ENCODE assay signal across 7 mouse cellular contexts in genomic region chr5:44101231-44102110, GRCm38 (mm10). TPM values are rescaled to one million over a fixed set of nuclear protein-coding genes. Genes with fewer than 3 reads are reported as not detected.
A peak's percentile ranks its signal among the peaks of the same experiment; 100 is the strongest.
DNase-seq lines count a peak whose midpoint lies in the region; ATAC-seq lines count a peak whose summit lies in the region.

Gene Prom1 (minus strand): TSS chr5:44102032.

- H3K9ac ChIP-seq in heart, embryonic 12.5 days, result peak within 1 kb of the TSS; percentile 81
- peak within 1 kb of the TSS; percentile 66 for H3K9ac ChIP-seq in kidney, embryonic 15.5 days
- 0 out of 2 replicates have a peak within 1 kb of the TSS, but pooled peaks have one; percentile 30 for H3K9ac ChIP-seq in liver, embryonic 15.5 days
- H3K9ac ChIP-seq in neural tube, embryonic 14.5 days (replicated peaks; ENCODE audit: low read depth, low read length), result peak within 1 kb of the TSS; percentile 86

- H3K27ac ChIP-seq in heart, embryonic 12.5 days (ENCODE audit: poor library complexity, severe bottlenecking), result peak within 1 kb of the TSS; percentile 49; the same call in 1 of the 2 replicates
- H3K27ac ChIP-seq in kidney, embryonic 15.5 days, result peak within 1 kb of the TSS; percentile 90
- H3K27ac ChIP-seq in liver, embryonic 15.5 days (replicated peaks), result no peak within 1 kb of the TSS
- H3K27ac ChIP-seq in neural tube, embryonic 14.5 days (ENCODE audit: low read depth, low read length), result peak within 1 kb of the TSS; percentile 64

- H3K27me3 ChIP-seq in heart, embryonic 12.5 days (replicated peaks), result peaks cover 12% of the 10 kb centered on the region
- no peaks in the 10 kb centered on the region for H3K27me3 ChIP-seq in kidney, embryonic 15.5 days
- H3K27me3 ChIP-seq in liver, embryonic 15.5 days, result peaks cover 51% of the 10 kb centered on the region
- H3K27me3 ChIP-seq in neural tube, embryonic 14.5 days (ENCODE audit: control insufficient read depth, insufficient read depth, low read length), result no peaks in the 10 kb centered on the region

- H3K4me2 ChIP-seq in heart, embryonic 12.5 days, result peak within 1 kb of the TSS; percentile 95
- peak within 1 kb of the TSS; percentile 83 for H3K4me2 ChIP-seq in kidney, embryonic 15.5 days
- H3K4me2 ChIP-seq in liver, embryonic 15.5 days, result peak within 1 kb of the TSS; percentile 64
- H3K4me2 ChIP-seq in neural tube, embryonic 14.5 days (ENCODE audit: low read depth, low read length), result peak within 1 kb of the TSS; percentile 95

- peak within 1 kb of the TSS; percentile 58 for H3K4me3 ChIP-seq in heart, embryonic 12.5 days
- peak within 1 kb of the TSS; percentile 62 for H3K4me3 ChIP-seq in kidney, embryonic 15.5 days (replicated peaks)
- H3K4me3 ChIP-seq in liver, embryonic 15.5 days (replicated peaks), result peak within 1 kb of the TSS; percentile 56
- H3K4me3 ChIP-seq in neural tube, embryonic 14.5 days (ENCODE audit: low read depth, low read length), result peak within 1 kb of the TSS; percentile 74

- WGBS in heart, embryonic 12.5 days, result 1% methylated on average over 44 of the region's 44 CpGs
- WGBS in kidney, embryonic 15.5 days, result under 1% methylated on average over 44 of the region's 44 CpGs
- WGBS in liver, embryonic 15.5 days (ENCODE audit: insufficient replicate concordance), result 3% methylated on average over 44 of the region's 44 CpGs
- WGBS in neural tube, embryonic 14.5 days, result under 1% methylated on average over 44 of the region's 44 CpGs

- peak; percentile 20 for DNase-seq in urinary bladder, adult 2 months (ENCODE audit: low spot score)
- no peak for DNase-seq in urinary bladder, postnatal 10 days (ENCODE audit: low spot score)
- peak; percentile 84 for DNase-seq in embryo, embryonic 11 days

- H3K36me3 ChIP-seq in heart, embryonic 12.5 days, result no peaks in the 10 kb centered on the region
- H3K36me3 ChIP-seq in kidney, embryonic 15.5 days, result no peaks in the 10 kb centered on the region
- H3K36me3 ChIP-seq in liver, embryonic 15.5 days (replicated peaks), result no peaks in the 10 kb centered on the region
- no peaks in the 10 kb centered on the region for H3K36me3 ChIP-seq in neural tube, embryonic 14.5 days (ENCODE audit: control insufficient read depth, insufficient read depth, low read length)

- H3K4me1 ChIP-seq in heart, embryonic 12.5 days (replicated peaks), result peaks cover 7% of the 10 kb centered on the region
- H3K4me1 ChIP-seq in kidney, embryonic 15.5 days, result peaks cover 45% of the 10 kb centered on the region
- peaks cover 3% of the 10 kb centered on the region for H3K4me1 ChIP-seq in liver, embryonic 15.5 days (replicated peaks)
- peaks cover 9% of the 10 kb centered on the region; the same call in 1 of the 2 replicates for H3K4me1 ChIP-seq in neural tube, embryonic 14.5 days (ENCODE audit: control insufficient read depth, insufficient read depth, low read length)

- H3K9me3 ChIP-seq in heart, embryonic 12.5 days (replicated peaks), result no peaks in the 10 kb centered on the region
- H3K9me3 ChIP-seq in kidney, embryonic 15.5 days (replicated peaks), result no peaks in the 10 kb centered on the region
- no peaks in the 10 kb centered on the region for H3K9me3 ChIP-seq in liver, embryonic 15.5 days (replicated peaks)
- no peaks in the 10 kb centered on the region; the same call in 1 of the 2 replicates for H3K9me3 ChIP-seq in neural tube, embryonic 14.5 days (ENCODE audit: control insufficient read depth, low read length)

- ATAC-seq in heart, embryonic 12.5 days (ENCODE audit: insufficient number of reproducible peaks, low FRiP score), result peak; percentile 76
- ATAC-seq in kidney, embryonic 15.5 days (replicated peaks; ENCODE audit: low FRiP score), result peak; percentile 82
- peak; percentile 43 for ATAC-seq in liver, embryonic 15.5 days (ENCODE audit: insufficient read depth)
- ATAC-seq in neural tube, embryonic 14.5 days (ENCODE audit: low read depth), result peak; percentile 70

RNA-seq across cellular contexts. Expression of gene Prom1, which starts in this region (rescaled TPM):
- 3.9 and 4.5 TPM in 2 replicates for polyA plus RNA-seq in urinary bladder, adult 2 months (2012; rRNA removed)
- polyA plus RNA-seq in heart, embryonic 12.5 days (2016; fragmentation: Nextera tagmentation; extraction: Ambion mirVana), result 15.8 and 18.2 TPM in 2 replicates
- 78.1 and 79.1 TPM in 2 replicates for polyA plus RNA-seq in kidney, embryonic 15.5 days (2015; fragmentation: Nextera tagmentation; extraction: Ambion mirVana)
- polyA plus RNA-seq in liver, embryonic 15.5 days (2015; fragmentation: Nextera tagmentation; extraction: Ambion mirVana), result 15.7 and 17.6 TPM in 2 replicates
- polyA plus RNA-seq in neural tube, embryonic 14.5 days (2014; fragmentation: Nextera tagmentation; extraction: Ambion mirVana), result 30.2 and 38.9 TPM in 2 replicates

Comparison
In these comparisons a context has a peak if more than half of its experiments do, and no peak if none do; other contexts are left out.
1. H3K9ac ChIP-seq: peak in every context shown above with its lines; median percentile 86 in neural tube, embryonic 14.5 days; 81 in heart, embryonic 12.5 days; 66 in kidney, embryonic 15.5 days; 30 in liver, embryonic 15.5 days.